Mouse (Mus musculus): ENCODE results near the gene Elmo1. TPM values are rescaled to one million over a fixed set of nuclear protein-coding genes. Genes with fewer than 3 reads are reported as not detected.

The Elmo1 gene
- polyA plus RNA-seq, 1 experiment from 2014 or later, result 11.2 TPM

- no peaks in the 10 kb centered on the region for H3K4me1 ChIP-seq
- no peak overlapping the region for H3K9ac ChIP-seq
- 59% methylated on average over 7 of the region's 7 CpGs for WGBS
Measured at GRCm38 (mm10) chr13:20365828-20366593, 275.6 kb downstream of the Elmo1 start.

GRCm38 (mm10) chr13:20370036-20370802 is 279.8 kb downstream of the Elmo1 start:
- 90% methylated on average over 5 of the region's 5 CpGs for WGBS
- no peaks in the 10 kb centered on the region for H3K27me3 ChIP-seq (replicated peaks)
- H3K36me3 ChIP-seq, result no peaks in the 10 kb centered on the region
- ATAC-seq (ENCODE audit: insufficient read depth, low FRiP score, low read depth), result no peak
- no peaks in the 10 kb centered on the region for H3K9me3 ChIP-seq
- no peak overlapping the region for H3K4me3 ChIP-seq (replicated peaks)
- H3K27ac ChIP-seq, result no peak overlapping the region
- H3K9ac ChIP-seq, result no peak overlapping the region
- H3K4me2 ChIP-seq, result no peak overlapping the region
- H3K4me1 ChIP-seq, result no peaks in the 10 kb centered on the region

More at GRCm38 (mm10) chr13:20365828-20366593, 275.6 kb downstream of the Elmo1 start:
- Histone ChIP-seq H3K9me3 (no peaks in the 10 kb centered on the region), H3K27ac (no peak overlapping the region), H3K27me3 (replicated peaks) (no peaks in the 10 kb centered on the region), H3K4me2 (no peak overlapping the region), H3K4me3 (replicated peaks) (no peak overlapping the region), H3K36me3 (no peaks in the 10 kb centered on the region)
- ATAC-seq (ENCODE audit: insufficient read depth, low FRiP score, low read depth), result no peak

DNA sequence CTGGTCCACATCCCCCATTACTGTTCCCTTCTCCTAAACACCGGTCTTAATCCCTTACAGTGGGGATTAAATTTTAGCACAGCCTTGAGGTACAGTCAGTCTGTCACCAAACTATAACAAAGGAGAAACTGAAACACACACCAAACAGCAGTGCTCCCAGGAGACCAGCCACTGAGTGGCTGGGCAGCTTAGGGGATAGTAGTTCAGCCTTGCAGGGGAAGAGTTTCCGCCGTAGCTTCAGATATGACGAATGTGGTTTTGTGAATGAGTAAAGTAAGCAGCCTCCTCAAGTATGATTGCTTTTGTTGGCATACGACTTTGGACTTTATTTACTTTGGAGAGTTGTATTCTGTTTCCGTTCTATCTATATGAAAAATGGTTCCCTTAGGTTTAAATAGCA is 281.1 kb downstream of the Elmo1 start:
- Histone ChIP-seq H3K27me3 (replicated peaks) (no peaks in the 10 kb centered on the region), H3K27ac (no peak overlapping the region), H3K4me2 (no peak overlapping the region), H3K36me3 (no peaks in the 10 kb centered on the region), H3K9ac (no peak overlapping the region), H3K4me1 (no peaks in the 10 kb centered on the region), H3K4me3 (replicated peaks) (no peak overlapping the region), H3K9me3 (no peaks in the 10 kb centered on the region)
- ATAC-seq (ENCODE audit: insufficient read depth, low FRiP score, low read depth), result no peak
- 53% methylated on average over 6 of the region's 6 CpGs for WGBS

GRCm38 (mm10) chr13:20372335-20372734 is 281.9 kb downstream of the Elmo1 start:
- no peak for ATAC-seq (ENCODE audit: insufficient read depth, low FRiP score, low read depth)
- Histone ChIP-seq H3K27ac (no peak overlapping the region), H3K36me3 (no peaks in the 10 kb centered on the region), H3K4me2 (no peak overlapping the region), H3K4me1 (no peaks in the 10 kb centered on the region), H3K27me3 (replicated peaks) (no peaks in the 10 kb centered on the region), H3K9me3 (no peaks in the 10 kb centered on the region), H3K9ac (no peak overlapping the region), H3K4me3 (replicated peaks) (no peak overlapping the region)
- WGBS, result 39% methylated on average over 4 of the region's 4 CpGs

DNA sequence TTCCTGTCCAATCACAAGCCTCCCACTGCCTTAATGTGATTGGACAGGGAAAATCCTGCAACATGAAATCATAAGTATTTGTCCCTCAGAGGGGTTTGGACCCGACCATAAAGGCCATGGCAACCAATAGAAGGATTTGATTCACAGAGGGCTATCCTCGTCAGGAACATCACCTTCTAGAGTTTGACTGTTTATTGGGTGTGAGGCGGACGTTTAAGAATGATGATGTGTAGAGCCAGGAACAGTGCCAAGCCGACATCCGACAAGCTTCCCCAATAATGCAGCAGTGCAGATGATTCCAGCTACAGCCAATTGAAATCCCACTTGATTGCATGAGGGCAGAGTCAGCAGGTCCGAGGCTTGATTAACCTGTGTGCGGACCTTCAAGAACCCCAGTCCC is 288.5 kb downstream of the Elmo1 start:
- no peak for ATAC-seq (ENCODE audit: insufficient read depth, low FRiP score, low read depth)
- no peak overlapping the region for H3K4me2 ChIP-seq

DNA sequence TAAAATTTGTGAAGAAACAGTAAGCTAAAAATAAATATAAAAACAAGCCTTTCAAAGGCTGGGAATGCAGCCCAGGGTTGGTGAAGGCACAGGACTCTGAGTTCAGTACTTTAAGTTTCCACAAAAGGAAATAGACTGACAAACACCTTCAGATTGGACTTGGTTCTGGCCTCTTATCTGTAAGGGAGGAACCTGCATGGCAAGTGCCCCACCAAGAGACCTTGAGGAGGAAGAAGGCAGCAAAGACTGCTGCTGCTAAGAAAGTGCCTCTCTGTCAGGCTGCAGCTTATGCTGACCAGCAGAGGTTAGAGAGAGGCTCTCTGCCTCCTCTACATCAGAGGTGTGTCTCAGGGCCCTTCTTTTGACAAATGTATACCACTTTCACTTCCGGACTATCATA is 293.5 kb downstream of the Elmo1 start:
- H3K36me3 ChIP-seq, result no peaks in the 10 kb centered on the region
- H3K27me3 ChIP-seq (replicated peaks), result no peaks in the 10 kb centered on the region
- H3K4me2 ChIP-seq, result no peak overlapping the region
- WGBS, result 79% methylated on average over 1 of the region's 1 CpGs
- no peak; the same call in 1 of the 2 replicates for ATAC-seq (ENCODE audit: insufficient read depth, low FRiP score, low read depth)
- H3K27ac ChIP-seq, result no peak overlapping the region
- no peaks in the 10 kb centered on the region for H3K9me3 ChIP-seq
- H3K4me3 ChIP-seq (replicated peaks), result no peak overlapping the region
- no peaks in the 10 kb centered on the region for H3K4me1 ChIP-seq
- no peak overlapping the region for H3K9ac ChIP-seq

More for the DNA sequence above, 288.5 kb downstream of the Elmo1 start:
- no peak overlapping the region for H3K27ac ChIP-seq
- H3K9me3 ChIP-seq, result no peaks in the 10 kb centered on the region
- 78% methylated on average over 8 of the region's 8 CpGs for WGBS
- H3K36me3 ChIP-seq, result no peaks in the 10 kb centered on the region
- no peak overlapping the region for H3K9ac ChIP-seq
- H3K4me1 ChIP-seq, result no peaks in the 10 kb centered on the region
- no peaks in the 10 kb centered on the region for H3K27me3 ChIP-seq (replicated peaks)
- H3K4me3 ChIP-seq (replicated peaks), result no peak overlapping the region

DNA sequence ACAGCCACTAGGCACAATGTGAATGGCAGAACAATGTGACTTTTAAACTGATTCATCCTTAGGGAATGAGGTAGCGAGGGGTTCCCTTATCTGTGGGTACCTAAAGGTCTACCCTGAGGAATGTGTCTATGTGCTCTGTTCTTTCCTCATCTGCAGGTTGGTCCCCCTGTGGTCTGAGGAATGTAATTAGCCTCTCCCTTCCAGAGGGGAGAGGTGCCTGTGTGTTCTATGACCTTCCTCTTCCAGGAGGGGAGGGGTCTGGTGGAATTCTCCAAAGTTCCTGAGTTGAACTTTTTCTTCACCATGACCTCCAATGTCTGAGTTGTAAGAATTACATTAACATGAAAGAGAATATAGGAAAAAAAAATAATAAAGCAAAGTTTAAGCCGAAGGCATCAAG is 294.4 kb downstream of the Elmo1 start:
- WGBS, result 90% methylated on average over 2 of the region's 2 CpGs
- Histone ChIP-seq H3K36me3 (no peaks in the 10 kb centered on the region), H3K9ac (no peak overlapping the region), H3K27ac (no peak overlapping the region), H3K4me1 (no peaks in the 10 kb centered on the region), H3K9me3 (no peaks in the 10 kb centered on the region), H3K4me3 (replicated peaks) (no peak overlapping the region), H3K4me2 (no peak overlapping the region), H3K27me3 (replicated peaks) (no peaks in the 10 kb centered on the region)
- ATAC-seq (ENCODE audit: insufficient read depth, low FRiP score, low read depth), result no peak

DNA sequence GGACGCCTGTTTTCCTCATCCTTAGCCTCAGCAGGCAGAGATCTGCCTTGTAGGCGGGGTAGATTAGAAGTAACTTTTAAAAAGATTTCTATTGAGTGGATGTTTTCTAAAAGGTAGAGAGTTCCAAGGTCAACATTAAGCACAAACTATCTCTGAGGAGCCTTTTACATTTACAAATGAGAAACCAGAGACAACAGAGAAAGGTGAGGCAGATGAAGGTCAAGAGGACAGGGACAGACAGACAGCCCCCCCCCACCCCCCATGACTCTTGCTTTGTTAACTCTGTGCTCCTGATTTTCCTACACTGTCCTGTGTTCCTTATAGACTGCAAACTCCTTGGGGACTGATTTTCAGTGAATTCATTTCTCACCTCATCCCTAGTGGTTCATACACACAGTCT is 295.0 kb downstream of the Elmo1 start:
- H3K4me1 ChIP-seq, result no peaks in the 10 kb centered on the region
- WGBS, result 63% methylated on average over 2 of the region's 2 CpGs
- H3K27me3 ChIP-seq (replicated peaks), result no peaks in the 10 kb centered on the region
- no peak overlapping the region for H3K9ac ChIP-seq
- no peak overlapping the region for H3K4me3 ChIP-seq (replicated peaks)
- no peak overlapping the region for H3K4me2 ChIP-seq
- H3K36me3 ChIP-seq, result no peaks in the 10 kb centered on the region
- no peaks in the 10 kb centered on the region for H3K9me3 ChIP-seq
- H3K27ac ChIP-seq, result no peak overlapping the region
- no peak for ATAC-seq (ENCODE audit: insufficient read depth, low FRiP score, low read depth)

DNA sequence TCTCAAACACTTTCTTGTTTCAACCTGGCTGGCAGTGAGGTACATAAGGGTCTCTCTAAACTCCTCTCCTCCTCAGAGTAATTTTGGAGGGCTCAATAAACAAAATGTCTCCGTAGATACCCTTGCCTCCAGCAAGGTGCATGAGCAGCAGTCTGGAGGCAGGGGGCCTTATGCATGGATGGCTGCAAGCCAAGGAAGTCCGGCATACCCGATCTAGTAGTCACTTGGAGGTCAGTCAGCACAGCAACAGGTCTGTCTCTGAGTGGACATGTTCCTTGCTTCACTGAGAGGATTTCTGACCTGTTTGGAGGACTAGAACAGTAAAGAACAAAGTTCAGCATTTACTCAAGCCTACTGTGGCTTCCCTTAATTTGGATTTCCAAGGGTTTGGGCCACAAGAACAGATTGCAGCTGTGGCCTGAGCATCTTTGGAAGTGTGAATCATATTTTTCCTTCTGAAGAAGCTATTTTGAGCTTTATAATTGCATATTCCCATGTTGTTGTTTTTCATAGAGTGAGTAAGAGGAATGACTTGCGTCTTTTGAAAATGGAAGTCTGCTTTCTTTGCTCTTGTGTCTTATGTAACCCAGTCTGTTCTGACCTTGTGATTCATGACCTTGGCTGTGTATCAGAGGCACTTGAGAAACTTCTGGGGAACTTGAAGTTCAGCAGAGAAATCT is 296.2 kb downstream of the Elmo1 start:
- Histone ChIP-seq H3K36me3 (no peaks in the 10 kb centered on the region), H3K4me3 (replicated peaks) (no peak overlapping the region), H3K4me1 (no peaks in the 10 kb centered on the region), H3K4me2 (no peak overlapping the region), H3K9ac (no peak overlapping the region), H3K27ac (no peak overlapping the region), H3K9me3 (no peaks in the 10 kb centered on the region), H3K27me3 (replicated peaks) (no peaks in the 10 kb centered on the region)
- ATAC-seq (ENCODE audit: insufficient read depth, low FRiP score, low read depth), result no peak
- WGBS, result 77% methylated on average over 4 of the region's 4 CpGs

DNA sequence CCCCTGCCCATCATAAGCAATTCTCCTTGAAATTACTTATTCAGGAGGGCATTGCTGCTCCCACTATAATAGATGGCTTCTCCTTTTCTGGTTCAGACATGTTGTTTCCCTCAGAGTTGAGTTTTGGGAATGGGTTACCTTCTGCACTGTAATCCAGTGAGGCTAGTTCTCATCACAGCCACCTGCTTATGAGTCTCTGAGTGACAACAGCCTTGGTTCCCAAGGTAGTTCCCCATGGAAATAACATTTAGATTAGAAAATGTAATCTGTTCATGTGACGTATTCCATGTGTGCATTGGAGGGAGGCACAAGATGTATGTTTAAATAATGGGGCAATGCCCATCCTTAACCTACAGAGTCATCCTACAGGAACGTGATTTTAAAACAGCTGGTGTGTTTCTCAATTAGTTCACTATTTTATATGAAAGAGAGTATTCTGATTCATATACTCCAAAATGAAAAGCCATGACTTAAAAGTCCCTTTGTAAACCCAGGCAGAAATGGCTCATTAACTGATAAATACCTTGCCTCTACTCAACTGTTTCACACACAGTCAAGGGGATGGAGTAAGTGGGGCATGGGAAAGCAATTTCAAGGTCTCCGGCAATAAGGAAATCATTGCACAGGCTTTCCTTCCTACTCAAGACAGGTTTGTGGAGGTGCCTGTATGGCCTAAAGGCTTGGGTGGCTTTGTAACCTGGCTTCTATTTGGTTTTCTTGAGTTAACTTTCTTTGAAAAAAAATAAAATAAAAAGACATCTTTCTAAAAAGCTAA is 302.6 kb downstream of the Elmo1 start:
- no peak overlapping the region for H3K27ac ChIP-seq
- 74% methylated on average over 3 of the region's 3 CpGs for WGBS
- H3K27me3 ChIP-seq (replicated peaks), result no peaks in the 10 kb centered on the region
- no peak overlapping the region for H3K4me2 ChIP-seq
- H3K4me1 ChIP-seq, result no peaks in the 10 kb centered on the region
- H3K9ac ChIP-seq, result no peak overlapping the region
- no peak overlapping the region for H3K4me3 ChIP-seq (replicated peaks)
- no peaks in the 10 kb centered on the region for H3K9me3 ChIP-seq
- H3K36me3 ChIP-seq, result no peaks in the 10 kb centered on the region
- ATAC-seq (ENCODE audit: insufficient read depth, low FRiP score, low read depth), result no peak

DNA sequence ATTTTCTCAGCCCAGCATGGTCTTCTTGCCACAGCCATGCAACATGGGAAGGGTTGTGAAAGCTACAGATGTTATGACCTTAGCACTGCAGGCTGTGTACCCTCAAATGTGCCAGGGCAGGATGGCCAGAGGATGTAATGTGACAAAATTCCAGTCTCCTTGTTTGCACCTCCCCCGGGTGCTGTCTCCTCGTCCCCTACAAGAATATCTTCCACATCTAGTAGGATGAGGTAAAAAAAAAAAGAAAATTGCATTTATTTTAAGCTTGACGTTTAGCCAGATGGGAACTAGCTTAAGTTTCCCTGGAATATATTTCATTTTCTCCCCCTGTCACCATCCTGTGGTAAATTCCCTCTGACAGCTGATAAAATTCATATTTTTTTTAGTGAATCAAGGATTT is 307.3 kb downstream of the Elmo1 start:
- no peak for ATAC-seq (ENCODE audit: insufficient read depth, low FRiP score, low read depth)
- H3K4me1 ChIP-seq, result no peaks in the 10 kb centered on the region
- H3K4me3 ChIP-seq (replicated peaks), result no peak overlapping the region
- WGBS, result 61% methylated on average over 3 of the region's 3 CpGs
- no peaks in the 10 kb centered on the region for H3K27me3 ChIP-seq (replicated peaks)
- H3K27ac ChIP-seq, result no peak overlapping the region
- no peaks in the 10 kb centered on the region for H3K36me3 ChIP-seq
- no peaks in the 10 kb centered on the region for H3K9me3 ChIP-seq
- H3K9ac ChIP-seq, result no peak overlapping the region
- no peak overlapping the region for H3K4me2 ChIP-seq

All from stomach, embryonic 15.5 days (tissue).